Comparison of ENCODE assay signal across 8 mouse cellular contexts in the genomic region with DNA sequence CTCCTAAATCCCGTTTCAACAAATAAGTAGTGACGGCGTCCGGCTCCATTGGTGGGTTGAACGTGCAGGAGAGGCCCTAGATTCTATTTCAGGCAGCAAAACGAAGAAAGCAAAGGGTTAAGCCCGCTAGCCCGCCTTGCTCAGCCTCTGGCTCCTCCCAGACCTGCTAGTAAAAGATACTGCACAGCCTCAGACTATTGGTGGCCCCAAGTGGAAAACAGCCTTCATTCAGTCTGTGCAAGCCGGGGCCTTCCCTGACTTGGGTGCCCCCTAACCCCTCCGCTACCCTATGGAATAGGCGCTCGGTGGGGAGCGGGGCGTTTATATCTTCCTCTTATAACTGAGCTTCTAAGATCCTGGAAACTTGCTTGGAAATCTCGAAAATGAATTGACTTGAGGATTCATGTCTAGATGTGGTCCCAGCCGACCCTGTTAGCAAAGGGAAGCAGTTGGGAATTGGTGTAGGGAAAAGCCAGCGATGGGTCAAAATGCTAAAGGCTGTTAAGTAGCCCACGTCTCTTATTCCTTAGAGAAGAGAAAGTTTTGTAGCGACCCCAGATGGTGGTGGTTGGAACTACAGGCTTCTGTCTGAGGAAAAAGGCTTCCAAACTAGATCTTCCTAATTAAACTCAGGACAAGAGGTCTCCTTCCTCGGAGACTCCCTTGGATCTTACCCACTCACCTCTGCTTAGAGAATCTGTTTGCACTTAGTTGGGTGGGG. TPM values are rescaled to one million over a fixed set of nuclear protein-coding genes. Genes with fewer than 3 reads are reported as not detected.
A peak's percentile ranks its signal among the peaks of the same experiment; 100 is the strongest.
DNase-seq lines count a peak whose midpoint lies in the region; ATAC-seq and TF ChIP-seq lines count a peak whose summit lies in the region.

No protein-coding gene starts in this region.

- 0 out of 2 replicates have a peak overlapping the region, but pooled peaks have one; percentile 23 for H3K9ac ChIP-seq in heart, adult 2 months (ENCODE audit: low read depth, low read length)
- peak overlapping the region; percentile 90 for H3K9ac ChIP-seq in midbrain, postnatal 0 days (replicated peaks; ENCODE audit: low read length, poor library complexity, severe bottlenecking)
- H3K9ac ChIP-seq in stomach, embryonic 14.5 days (replicated peaks; ENCODE audit: low read depth, low read length), result 0 out of 2 replicates have a peak overlapping the region, but pooled peaks have one; percentile 14

- H3K4me1 ChIP-seq in heart, adult 2 months (ENCODE audit: control insufficient read depth, insufficient read depth, low read length), result no peaks in the 10 kb centered on the region; the same call in 1 of the 2 replicates
- H3K4me1 ChIP-seq in kidney, adult 2 months (ENCODE audit: control insufficient read depth, insufficient read depth, low read length), result no peaks in the 10 kb centered on the region
- H3K4me1 ChIP-seq in midbrain, postnatal 0 days (ENCODE audit: insufficient read depth, low read length), result no peaks in the 10 kb centered on the region; the same call in 1 of the 2 replicates
- peaks cover 11% of the 10 kb centered on the region; the same call in 1 of the 2 replicates for H3K4me1 ChIP-seq in stomach, embryonic 14.5 days (ENCODE audit: control insufficient read depth, insufficient read depth, low read length)

- WGBS in heart, adult 2 months, result 4% methylated on average over 20 of the region's 20 CpGs
- 6% methylated on average over 20 of the region's 20 CpGs for WGBS in kidney, adult 2 months
- under 1% methylated on average over 20 of the region's 20 CpGs for WGBS in midbrain, postnatal 0 days
- WGBS in stomach, embryonic 14.5 days, result under 1% methylated on average over 20 of the region's 20 CpGs

- ATAC-seq in midbrain, postnatal 0 days (ENCODE audit: low FRiP score), result peak; percentile 22; the same call in 1 of the 2 replicates
- peak; percentile 77 for ATAC-seq in stomach, embryonic 14.5 days (ENCODE audit: insufficient number of reproducible peaks, insufficient read depth, low FRiP score, low read depth)

- no peak for TF ChIP-seq POLR2A in heart, adult 2 months (IDR thresholded peaks at IDR 0.05; ENCODE audit: insufficient read depth, low read depth, low read length)
- TF ChIP-seq POLR2A in kidney, adult 2 months (IDR thresholded peaks at IDR 0.05; ENCODE audit: low read depth, low read length), result no peak

- no peaks in the 10 kb centered on the region for H3K79me2 ChIP-seq in heart, adult 2 months (replicated peaks; ENCODE audit: control insufficient read depth, insufficient read depth, low read length)

- H3K4me2 ChIP-seq in midbrain, postnatal 0 days (ENCODE audit: low read depth, low read length, poor library complexity, severe bottlenecking), result peak overlapping the region; percentile 87
- H3K4me2 ChIP-seq in stomach, embryonic 14.5 days (replicated peaks; ENCODE audit: low read depth, low read length), result peak overlapping the region; percentile 97

- peak overlapping the region; percentile 85 for H3K4me3 ChIP-seq in heart, adult 2 months
- peak overlapping the region; percentile 77 for H3K4me3 ChIP-seq in kidney, adult 2 months (ENCODE audit: insufficient read depth, low read depth, low read length)
- H3K4me3 ChIP-seq in midbrain, postnatal 0 days (ENCODE audit: low read depth, low read length), result peak overlapping the region; percentile 74
- H3K4me3 ChIP-seq in stomach, embryonic 14.5 days (ENCODE audit: low read depth, low read length), result peak overlapping the region; percentile 67

- peak overlapping the region; percentile 44; the same call in 1 of the 2 replicates for H3K27ac ChIP-seq in heart, adult 2 months
- no peak overlapping the region for H3K27ac ChIP-seq in kidney, adult 2 months (ENCODE audit: insufficient read depth, low read depth, low read length)
- peak overlapping the region; percentile 97 for H3K27ac ChIP-seq in midbrain, postnatal 0 days (ENCODE audit: low read depth, low read length)
- H3K27ac ChIP-seq in stomach, embryonic 14.5 days (ENCODE audit: low read length), result peak overlapping the region; percentile 85; the same call in 1 of the 2 replicates

- TF ChIP-seq EP300 in heart, adult 2 months (IDR thresholded peaks at IDR 0.05; ENCODE audit: insufficient read depth, low read depth, low read length), result no peak

- DNase-seq in B cell, adult 2 months, result peak; percentile 35 to 47
- DNase-seq in adrenal gland, adult 18-20 months (ENCODE audit: low spot score in 2 of 2), result peak; percentile 54 to 63
- peak; percentile 91 for DNase-seq in embryo, embryonic 11 days
- DNase-seq in heart, adult 2 months, result peak; percentile 46 to 57
- peak; percentile 46 for DNase-seq in kidney, adult 2 months
- peak; percentile 91 for DNase-seq in liver
- peak; percentile 88 for DNase-seq in midbrain, postnatal 0 days (ENCODE audit: low spot score)

- no peaks in the 10 kb centered on the region for H3K9me3 ChIP-seq in midbrain, postnatal 0 days (ENCODE audit: low read length)
- H3K9me3 ChIP-seq in stomach, embryonic 14.5 days (ENCODE audit: control insufficient read depth, low read depth, low read length), result no peaks in the 10 kb centered on the region

- intact Hi-C loops in heart, adult 2 months (cut with DNase I), result no loop called here

- no peaks in the 10 kb centered on the region for H3K27me3 ChIP-seq in heart, adult 2 months (ENCODE audit: control insufficient read depth, insufficient read depth, low read length)
- H3K27me3 ChIP-seq in kidney, adult 2 months (replicated peaks; ENCODE audit: control insufficient read depth, insufficient read depth, low read length), result no peaks in the 10 kb centered on the region
- no peaks in the 10 kb centered on the region for H3K27me3 ChIP-seq in midbrain, postnatal 0 days (ENCODE audit: insufficient read depth, low read length)
- no peaks in the 10 kb centered on the region for H3K27me3 ChIP-seq in stomach, embryonic 14.5 days (ENCODE audit: control insufficient read depth, insufficient read depth, low read length)

- peak; percentile 76 for TF ChIP-seq CTCF in heart, adult 2 months (IDR thresholded peaks at IDR 0.05)
- TF ChIP-seq CTCF in kidney, adult 2 months (conservative IDR thresholded peaks at IDR 0.05; ENCODE audit: insufficient read depth, insufficient read length, low read depth, low read length), result peak; percentile 37
- peak; percentile 76 for TF ChIP-seq CTCF in midbrain, postnatal 0 days (IDR thresholded peaks at IDR 0.05)

- no peaks in the 10 kb centered on the region for H3K36me3 ChIP-seq in heart, adult 2 months (ENCODE audit: control insufficient read depth, insufficient read depth, low read length)
- H3K36me3 ChIP-seq in kidney, adult 2 months (ENCODE audit: control insufficient read depth, insufficient read depth, low read length), result no peaks in the 10 kb centered on the region
- H3K36me3 ChIP-seq in midbrain, postnatal 0 days (ENCODE audit: insufficient read depth, low read length), result no peaks in the 10 kb centered on the region; the same call in 1 of the 2 replicates
- H3K36me3 ChIP-seq in stomach, embryonic 14.5 days (ENCODE audit: control insufficient read depth, insufficient read depth, low read length), result no peaks in the 10 kb centered on the region

RNA-seq across cellular contexts. Expression of a gene that starts 0.9 kb away (rescaled TPM):
- 10 to 100 TPM in 1 of 2 experiments, 1 to 10 TPM in 1; 8.8 to 13.0 TPM for total RNA-seq in adrenal gland, adult 18-20 months (2021)
- 1 to 10 TPM; 2.3 to 2.6 TPM for total RNA-seq in heart, adult 2 months (2021)
- polyA plus RNA-seq in heart, adult 2 months (2012; rRNA removed), result 5.3 and 5.6 TPM in 2 replicates
- 4.9 and 5.9 TPM in 2 replicates for polyA plus RNA-seq in kidney, adult 2 months (2012; rRNA removed)
- total RNA-seq in midbrain, postnatal 0 days (2014; rRNA removed), result 59.1 and 68.4 TPM in 2 replicates
- 33.9 and 40.7 TPM in 2 replicates for polyA plus RNA-seq in midbrain, postnatal 0 days (2015; fragmentation: Nextera tagmentation; extraction: Ambion mirVana)
- 8.4 and 8.5 TPM in 2 replicates for polyA plus RNA-seq in stomach, embryonic 14.5 days (2014; fragmentation: Nextera tagmentation; extraction: Ambion mirVana)

RNA-seq across cellular contexts. Expression of a gene that starts 11.9 kb away (rescaled TPM):
- not detected for total RNA-seq in adrenal gland, adult 18-20 months (2021)
- not detected for total RNA-seq in heart, adult 2 months (2021)
- not detected in 2 replicates for polyA plus RNA-seq in heart, adult 2 months (2012; rRNA removed)
- polyA plus RNA-seq in kidney, adult 2 months (2012; rRNA removed), result not detected in 2 replicates
- not detected in 2 replicates for total RNA-seq in midbrain, postnatal 0 days (2014; rRNA removed)
- not detected in 2 replicates for polyA plus RNA-seq in midbrain, postnatal 0 days (2015; fragmentation: Nextera tagmentation; extraction: Ambion mirVana)
- not detected in 2 replicates for polyA plus RNA-seq in stomach, embryonic 14.5 days (2014; fragmentation: Nextera tagmentation; extraction: Ambion mirVana)

RNA-seq across cellular contexts. Expression of a gene that starts 18.4 kb away (rescaled TPM):
- total RNA-seq in adrenal gland, adult 18-20 months (2021), result not detected
- not detected for total RNA-seq in heart, adult 2 months (2021)
- not detected in 2 replicates for polyA plus RNA-seq in heart, adult 2 months (2012; rRNA removed)
- polyA plus RNA-seq in kidney, adult 2 months (2012; rRNA removed), result not detected in 2 replicates
- total RNA-seq in midbrain, postnatal 0 days (2014; rRNA removed), result not detected in 2 replicates
- not detected in 2 replicates for polyA plus RNA-seq in midbrain, postnatal 0 days (2015; fragmentation: Nextera tagmentation; extraction: Ambion mirVana)
- polyA plus RNA-seq in stomach, embryonic 14.5 days (2014; fragmentation: Nextera tagmentation; extraction: Ambion mirVana), result 5.2 and 11.2 TPM in 2 replicates

RNA-seq across cellular contexts. Expression of a gene that starts 47.9 kb away (rescaled TPM):
- total RNA-seq in adrenal gland, adult 18-20 months (2021), result 10 to 100 TPM; 32.4 to 33.4 TPM
- total RNA-seq in heart, adult 2 months (2021), result 10 to 100 TPM; 51.6 to 70.1 TPM
- polyA plus RNA-seq in heart, adult 2 months (2012; rRNA removed), result 102 and 143 TPM in 2 replicates
- 62.1 and 67.1 TPM in 2 replicates for polyA plus RNA-seq in kidney, adult 2 months (2012; rRNA removed)
- 0.14 TPM in 1 of 2 replicates, not detected in the other for total RNA-seq in midbrain, postnatal 0 days (2014; rRNA removed)
- polyA plus RNA-seq in midbrain, postnatal 0 days (2015; fragmentation: Nextera tagmentation; extraction: Ambion mirVana), result 0.25 TPM in 2 replicates
- polyA plus RNA-seq in stomach, embryonic 14.5 days (2014; fragmentation: Nextera tagmentation; extraction: Ambion mirVana), result 1.1 and 1.2 TPM in 2 replicates

RNA-seq across cellular contexts. Expression of a gene that starts 56.1 kb away (rescaled TPM):
- under 1 TPM in 1 of 2 experiments, not detected in 1; 0.77 TPM for total RNA-seq in adrenal gland, adult 18-20 months (2021)
- not detected for total RNA-seq in heart, adult 2 months (2021)
- polyA plus RNA-seq in heart, adult 2 months (2012; rRNA removed), result 0.06 and 0.12 TPM in 2 replicates
- polyA plus RNA-seq in kidney, adult 2 months (2012; rRNA removed), result 0.23 and 0.39 TPM in 2 replicates
- total RNA-seq in midbrain, postnatal 0 days (2014; rRNA removed), result 0.14 and 0.16 TPM in 2 replicates
- 0.09 and 0.11 TPM in 2 replicates for polyA plus RNA-seq in midbrain, postnatal 0 days (2015; fragmentation: Nextera tagmentation; extraction: Ambion mirVana)
- not detected in 2 replicates for polyA plus RNA-seq in stomach, embryonic 14.5 days (2014; fragmentation: Nextera tagmentation; extraction: Ambion mirVana)

Comparison
In these comparisons a context has a peak if more than half of its experiments do, and no peak if none do; other contexts are left out.
1. DNase-seq: peak in every context shown above with its lines; median percentile 91 in embryo, embryonic 11 days; 91 in liver; 88 in midbrain, postnatal 0 days; 58 in adrenal gland, adult 18-20 months; 52 in heart, adult 2 months; 46 in kidney, adult 2 months; 41 in B cell, adult 2 months.
2. H3K9ac ChIP-seq: peak in every context shown above with its lines; median percentile 90 in midbrain, postnatal 0 days; 23 in heart, adult 2 months; 14 in stomach, embryonic 14.5 days.